Mouse (Mus musculus): ENCODE data around the gene Ctsc.

Ctsc gene

DNA sequence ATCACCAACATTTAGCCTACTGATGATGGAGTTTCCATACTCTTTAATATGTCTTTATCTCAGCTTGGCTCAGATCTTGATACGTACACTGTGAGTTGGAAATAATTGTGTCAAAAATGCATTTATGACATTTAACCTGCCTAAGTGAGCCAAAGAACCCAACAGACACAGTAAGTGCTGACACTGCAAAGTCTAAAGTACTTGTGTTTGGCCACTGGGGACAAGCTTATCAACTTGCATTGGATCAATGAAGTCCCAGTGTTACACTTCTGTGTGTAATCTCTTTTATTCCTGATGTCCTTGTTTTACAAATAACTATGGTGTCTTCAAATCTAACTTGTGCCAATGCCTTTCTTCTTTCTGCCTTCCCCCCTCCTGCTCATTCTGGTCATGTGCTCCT, 18.1 kb downstream of the Ctsc start:
- in situ Hi-C loops (cut with MboI, MseI): no loop called here

DNA sequence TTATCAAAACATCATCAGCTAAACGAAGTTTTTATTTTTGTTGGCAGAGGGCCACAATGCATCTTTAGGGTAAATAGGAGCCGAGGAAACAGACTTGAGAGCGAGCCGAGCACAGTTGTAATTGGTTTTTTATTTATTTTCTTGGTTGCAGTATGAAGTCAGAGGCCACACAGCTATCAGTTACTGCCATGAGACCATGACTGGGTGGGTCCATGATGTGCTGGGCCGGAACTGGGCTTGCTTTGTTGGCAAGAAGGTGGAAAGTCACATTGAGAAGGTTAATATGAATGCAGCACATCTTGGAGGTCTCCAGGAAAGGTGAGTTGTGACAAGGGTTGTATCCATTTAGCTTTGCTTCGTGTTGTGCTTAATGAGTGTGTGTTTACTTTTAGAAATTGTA, 19.0 kb downstream of the Ctsc start:
- in situ Hi-C loops (cut with MboI, MseI): no loop called here

DNA sequence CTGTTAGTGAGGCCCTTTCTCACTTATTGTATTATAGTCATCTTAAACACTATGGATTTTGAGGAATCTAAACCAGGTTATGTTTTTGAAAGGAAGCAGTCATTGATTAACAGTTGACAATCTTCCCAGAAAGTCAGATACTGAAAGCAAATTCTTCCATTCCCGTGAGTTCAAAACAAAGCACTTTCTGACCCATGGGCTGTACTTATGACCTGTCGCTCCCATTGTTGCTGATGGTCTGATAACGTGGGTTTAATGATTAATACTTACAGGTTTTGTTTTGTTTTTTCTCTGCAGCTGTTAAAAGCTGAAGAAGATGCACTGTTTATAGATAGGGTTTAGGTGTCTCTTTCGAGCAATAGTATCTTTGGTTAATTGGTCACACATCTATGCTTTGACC, 27.9 kb downstream of the Ctsc start:
- in situ Hi-C loops (cut with MboI, MseI): no loop called here

DNA sequence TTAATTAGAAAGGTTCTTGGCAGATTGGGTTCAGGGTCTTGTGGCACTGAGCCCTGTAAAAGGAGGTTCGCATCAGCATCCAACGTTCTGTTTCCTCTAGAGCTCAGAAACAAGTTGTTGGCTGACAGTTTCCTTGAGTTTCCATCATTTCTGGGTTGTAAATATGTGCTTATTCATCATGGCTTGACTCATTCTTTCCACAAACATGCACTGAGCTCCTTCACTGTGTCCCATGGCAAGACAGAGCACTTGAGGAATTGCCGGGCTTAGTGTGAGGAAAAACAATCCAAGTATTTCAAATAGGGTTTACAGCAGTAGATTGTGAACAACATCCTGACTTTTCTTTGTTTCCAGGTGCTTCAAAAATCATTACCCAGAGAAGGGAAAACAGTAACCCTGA, 28.8 kb downstream of the Ctsc start:
- in situ Hi-C loops (cut with MboI, MseI): no loop called here

DNA sequence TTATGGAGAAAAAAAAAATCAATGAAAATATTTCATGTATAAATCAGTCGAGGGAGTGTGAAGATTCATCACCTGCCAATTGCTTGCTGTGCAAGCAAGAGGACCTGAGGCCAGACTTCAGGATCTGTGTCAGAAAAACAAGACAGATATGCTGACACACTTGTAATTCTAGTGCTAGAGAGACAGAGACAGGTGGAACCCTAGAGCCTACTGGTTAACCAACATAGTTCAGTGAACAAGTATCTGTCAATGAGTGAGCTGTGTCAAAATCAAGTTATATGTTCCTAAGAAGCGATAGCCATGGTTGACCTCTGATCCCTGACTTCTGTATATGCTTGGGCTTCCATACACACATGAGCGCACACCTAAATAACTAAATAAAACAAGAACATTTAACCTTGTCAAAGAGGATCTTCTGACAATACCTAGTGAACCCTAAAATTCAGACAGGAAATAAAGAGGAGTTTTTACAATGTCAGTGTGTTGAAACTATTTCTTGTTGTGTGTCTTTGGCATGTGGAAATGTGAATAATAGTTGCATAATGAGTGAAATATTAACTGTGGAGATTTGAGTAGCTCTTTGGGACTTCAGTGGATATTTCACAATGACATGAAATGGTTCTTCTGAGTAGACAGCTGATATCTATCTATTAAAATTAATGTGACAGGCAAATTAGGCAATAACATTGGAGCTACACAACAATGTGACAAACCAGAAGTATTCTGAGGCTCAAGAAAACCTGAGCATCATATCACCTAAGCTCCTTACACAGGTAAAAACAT, 32.7 kb downstream of the Ctsc start:
- in situ Hi-C loops (cut with MboI, MseI): no loop called here

DNA sequence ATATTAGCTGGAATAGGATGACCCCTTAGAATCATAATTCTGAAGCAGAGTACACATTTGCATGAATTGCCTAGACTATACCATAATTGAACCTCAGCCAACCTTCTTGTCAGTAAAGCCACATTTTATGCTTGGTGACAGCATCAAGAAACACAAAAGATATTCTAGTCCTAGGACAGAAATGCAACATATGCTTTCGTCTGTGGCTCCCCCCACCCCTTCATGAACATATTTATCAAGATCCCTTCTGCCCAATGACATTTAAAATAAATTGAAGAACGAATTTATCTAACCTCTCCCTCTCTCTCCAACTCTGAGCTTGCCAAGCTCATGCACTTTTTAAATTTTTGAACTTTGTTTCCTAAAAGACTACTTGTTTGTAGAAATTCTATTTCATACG, 38.5 kb downstream of the Ctsc start:
- in situ Hi-C loops (cut with MboI, MseI): no loop called here

DNA sequence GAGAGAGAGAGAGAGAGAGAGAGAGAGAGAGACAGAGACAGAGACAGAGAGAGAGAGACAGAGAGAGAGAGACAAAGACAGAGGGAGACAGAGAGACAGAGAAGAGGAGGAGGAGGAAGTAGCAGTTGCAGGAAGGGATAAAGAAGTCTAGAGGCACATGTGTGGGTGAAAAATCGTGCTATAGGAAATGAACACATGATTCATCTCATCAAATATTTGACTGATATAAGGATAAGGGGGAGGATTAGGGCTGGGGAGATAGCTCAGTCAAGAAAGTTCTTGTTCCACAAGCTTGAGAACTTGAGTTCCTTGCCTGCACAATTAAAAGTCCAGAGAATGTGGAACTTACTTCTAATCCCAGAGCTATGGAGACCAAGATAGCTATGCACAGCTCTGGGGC, 40.6 kb downstream of the Ctsc start:
- in situ Hi-C loops (cut with MboI, MseI): no loop called here

DNA sequence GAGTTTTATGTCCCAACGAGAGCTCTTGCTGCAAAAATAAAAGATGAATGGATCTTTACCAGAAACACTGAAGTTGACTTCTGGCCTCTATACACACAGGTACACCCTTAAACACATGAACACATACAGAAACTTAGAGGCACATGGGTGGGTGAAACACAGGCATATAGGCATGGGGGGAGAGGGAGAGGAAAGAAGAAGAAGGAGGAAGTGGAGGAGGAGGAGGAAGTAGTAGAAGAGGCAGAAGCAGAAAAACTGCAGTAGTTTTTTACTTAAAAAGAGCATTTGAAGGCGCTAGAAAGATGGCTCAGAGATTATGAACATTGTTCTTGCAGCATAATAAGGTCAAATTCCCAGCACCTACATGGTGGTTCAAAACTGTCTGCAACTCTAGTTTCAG, 41.0 kb downstream of the Ctsc start:
- in situ Hi-C loops (cut with MboI, MseI): no loop called here

DNA sequence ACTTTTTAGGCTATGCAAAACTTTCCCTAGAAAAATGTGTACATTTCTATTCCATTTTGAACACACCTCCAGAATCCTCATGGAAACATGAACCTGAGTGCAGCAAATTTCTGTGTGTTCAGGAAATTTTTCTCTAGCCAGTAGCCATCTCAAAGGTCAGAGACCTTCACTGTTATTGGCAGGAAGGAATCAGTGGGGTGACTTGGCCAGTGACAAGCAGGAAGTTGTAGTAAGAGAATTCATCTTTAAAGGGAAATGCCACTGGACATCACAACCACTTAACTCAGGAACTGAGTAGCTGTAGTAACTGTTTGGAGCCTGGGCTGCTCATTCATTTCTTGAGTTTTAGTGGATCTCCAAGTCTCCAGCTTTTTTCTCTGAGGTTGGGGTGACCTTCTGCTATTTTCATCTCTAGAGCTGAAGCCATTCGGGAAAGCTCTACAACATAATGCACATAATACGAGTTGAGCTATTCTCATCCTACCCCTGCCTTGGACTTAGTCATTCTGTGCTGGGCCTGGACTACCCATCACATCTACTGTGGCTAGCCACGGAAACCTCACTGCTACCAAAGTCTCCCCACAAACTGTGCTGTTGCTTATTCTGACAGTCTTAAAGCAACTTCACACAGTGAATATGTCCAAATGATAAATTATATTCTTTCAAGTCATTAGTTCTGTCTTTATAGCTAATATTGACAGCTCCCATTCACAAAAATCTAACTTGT, 41.7 kb downstream of the Ctsc start:
- in situ Hi-C loops (cut with MboI, MseI): no loop called here

DNA sequence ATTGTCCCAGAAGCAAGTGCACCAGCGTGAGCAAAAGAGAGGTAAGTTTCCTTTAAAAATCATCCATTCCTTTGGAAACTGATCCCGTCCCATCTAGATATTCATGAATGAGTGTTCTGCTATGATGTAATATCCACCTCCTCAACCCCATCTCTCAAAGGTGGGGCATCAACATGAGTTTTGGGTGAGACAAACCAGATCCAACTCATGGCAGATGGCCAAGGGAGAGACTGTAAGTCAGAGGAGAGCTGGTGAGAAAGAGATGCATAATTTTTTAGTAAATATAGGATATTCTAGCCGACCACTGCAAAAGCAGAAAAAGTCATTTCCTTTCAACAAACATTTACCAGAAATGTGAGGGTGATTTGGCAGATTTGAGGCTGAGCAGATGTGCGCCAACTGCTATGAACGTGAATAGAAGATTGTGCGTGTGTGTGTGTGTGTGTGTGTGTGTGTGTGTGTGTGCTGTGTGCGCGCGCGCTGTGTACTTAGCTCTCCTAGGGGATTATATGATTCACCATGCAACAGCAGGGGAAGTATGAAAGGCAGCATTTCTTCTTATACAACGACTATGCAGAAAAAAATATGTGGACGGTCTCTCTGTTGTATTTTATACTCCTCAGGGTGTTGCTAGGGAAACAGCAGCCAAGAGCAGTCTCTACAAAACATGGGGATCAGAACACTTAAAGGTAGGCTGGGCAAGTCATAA, 42.9 kb downstream of the Ctsc start:
- in situ Hi-C loops (cut with MboI, MseI): no loop called here

DNA sequence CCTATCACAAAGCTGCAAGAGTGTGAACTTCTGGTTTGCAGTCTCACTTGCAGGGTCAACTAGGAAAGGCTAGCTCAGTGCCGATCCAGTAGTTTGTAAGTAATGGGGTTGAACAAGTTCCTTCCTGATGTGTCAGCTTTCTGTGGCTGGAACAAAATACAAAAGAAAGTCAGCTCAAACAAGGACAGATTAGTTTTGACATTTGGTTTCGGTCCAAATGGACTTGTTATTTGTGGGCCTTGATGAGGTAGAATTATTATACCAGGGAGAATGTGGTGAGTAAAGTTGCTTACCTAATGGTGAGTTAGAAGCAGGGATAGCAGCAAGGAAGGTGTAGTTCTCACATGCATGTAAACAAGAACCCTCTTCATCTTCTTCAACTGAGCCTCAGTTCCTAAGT, 44.5 kb downstream of the Ctsc start:
- in situ Hi-C loops (cut with MboI, MseI): no loop called here

DNA sequence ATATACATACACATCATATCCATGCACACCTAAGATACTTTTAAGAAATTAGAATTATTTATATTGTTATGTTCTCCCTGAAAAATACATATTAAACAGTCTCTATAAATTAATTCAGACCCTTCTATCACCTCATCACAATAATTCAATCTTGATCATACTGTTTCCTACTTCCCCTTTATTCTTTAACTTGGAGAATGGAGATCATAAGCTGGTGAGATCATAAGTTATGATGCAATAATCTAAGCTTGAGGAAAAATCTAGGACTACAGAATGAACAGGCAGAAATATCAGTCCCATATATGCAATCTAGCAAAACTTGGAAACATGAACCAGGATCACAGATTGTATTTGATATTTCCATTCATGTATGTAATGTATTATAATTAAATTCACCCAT, 49.6 kb downstream of the Ctsc start:
- in situ Hi-C loops (cut with MboI, MseI): no loop called here

DNA sequence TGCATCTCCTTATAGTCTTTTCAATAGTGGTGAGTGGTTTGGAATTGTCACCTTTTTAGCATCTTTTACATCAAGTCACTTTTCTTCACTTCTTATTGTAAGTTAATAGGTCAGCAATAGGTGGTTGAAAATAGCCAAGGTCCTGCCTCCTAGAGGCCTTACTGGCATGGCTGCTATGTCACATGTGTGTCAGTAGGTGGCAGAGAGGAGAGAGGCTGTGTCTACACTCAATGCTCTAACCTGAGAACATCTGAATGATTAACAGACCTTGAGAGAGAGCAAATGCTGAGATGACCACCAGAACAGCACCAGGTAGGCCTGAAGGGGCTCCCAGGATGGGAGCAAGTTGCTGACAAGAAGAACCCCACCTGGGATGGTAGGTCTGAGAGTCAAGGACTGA, 65.9 kb downstream of the Ctsc start:
- in situ Hi-C loops (cut with MboI, MseI): no loop called here

DNA sequence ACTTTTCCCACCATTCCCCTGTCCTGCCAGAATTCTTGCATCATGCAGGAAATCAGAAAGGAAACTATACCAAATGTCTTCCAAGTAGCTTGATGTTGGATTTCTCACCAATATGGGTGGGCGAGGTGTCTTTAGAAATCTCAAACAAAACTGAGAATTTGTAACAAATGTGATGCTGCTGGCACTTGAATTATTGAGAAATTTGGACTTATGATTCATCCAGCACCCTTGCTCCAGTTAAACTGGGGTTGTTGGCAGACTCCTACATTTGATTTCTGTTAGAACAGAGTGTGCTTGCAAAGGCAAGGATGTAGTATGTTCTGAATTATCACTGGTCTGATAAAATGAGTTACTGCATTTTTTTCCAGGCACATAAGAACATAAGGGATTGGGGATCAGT, 68.2 kb downstream of the Ctsc start:
- in situ Hi-C loops (cut with MboI, MseI): no loop called here

DNA sequence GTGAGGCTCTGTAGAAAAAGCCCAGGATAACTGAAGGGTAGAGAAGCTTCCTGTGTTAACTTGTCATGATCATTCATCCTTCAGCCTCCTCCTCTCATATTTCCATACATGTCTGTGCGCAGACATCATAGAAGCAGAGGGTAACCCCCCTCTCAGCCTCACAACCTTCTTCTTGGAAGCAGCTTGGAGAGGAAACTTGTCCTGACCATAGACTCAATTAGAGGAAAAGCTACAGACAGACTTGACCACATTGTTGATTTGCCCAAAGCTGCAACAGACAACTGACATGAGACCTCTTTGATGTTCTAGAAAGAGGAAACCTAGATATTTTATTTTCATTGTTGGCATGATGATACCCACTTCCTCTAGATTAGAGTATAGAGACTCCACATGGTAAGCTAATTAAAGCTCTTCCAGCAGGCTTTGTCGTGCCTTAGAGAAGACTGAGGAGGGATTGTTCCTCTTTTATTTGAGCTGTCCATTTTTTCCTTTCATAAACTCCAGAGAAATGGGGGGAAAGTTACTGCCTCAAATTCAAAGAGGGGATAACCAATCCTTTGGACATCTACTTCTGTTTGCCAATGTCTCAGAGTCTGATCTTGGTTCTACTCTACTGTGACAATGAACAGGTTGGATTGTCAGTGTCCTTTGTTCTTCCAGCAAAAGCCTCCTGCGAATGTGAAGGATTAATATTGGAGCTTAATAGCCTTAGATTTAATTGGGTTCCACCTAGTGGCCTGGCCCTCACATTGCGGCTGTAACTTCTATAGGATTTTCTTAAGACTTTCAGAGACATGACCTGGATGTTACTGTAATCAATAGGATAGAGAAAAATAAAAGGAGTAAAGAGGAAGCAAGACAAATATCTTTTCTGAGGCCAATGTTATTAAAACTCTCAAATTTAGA, 79.2 kb downstream of the Ctsc start:
- in situ Hi-C loops (cut with MboI, MseI): no loop called here

DNA sequence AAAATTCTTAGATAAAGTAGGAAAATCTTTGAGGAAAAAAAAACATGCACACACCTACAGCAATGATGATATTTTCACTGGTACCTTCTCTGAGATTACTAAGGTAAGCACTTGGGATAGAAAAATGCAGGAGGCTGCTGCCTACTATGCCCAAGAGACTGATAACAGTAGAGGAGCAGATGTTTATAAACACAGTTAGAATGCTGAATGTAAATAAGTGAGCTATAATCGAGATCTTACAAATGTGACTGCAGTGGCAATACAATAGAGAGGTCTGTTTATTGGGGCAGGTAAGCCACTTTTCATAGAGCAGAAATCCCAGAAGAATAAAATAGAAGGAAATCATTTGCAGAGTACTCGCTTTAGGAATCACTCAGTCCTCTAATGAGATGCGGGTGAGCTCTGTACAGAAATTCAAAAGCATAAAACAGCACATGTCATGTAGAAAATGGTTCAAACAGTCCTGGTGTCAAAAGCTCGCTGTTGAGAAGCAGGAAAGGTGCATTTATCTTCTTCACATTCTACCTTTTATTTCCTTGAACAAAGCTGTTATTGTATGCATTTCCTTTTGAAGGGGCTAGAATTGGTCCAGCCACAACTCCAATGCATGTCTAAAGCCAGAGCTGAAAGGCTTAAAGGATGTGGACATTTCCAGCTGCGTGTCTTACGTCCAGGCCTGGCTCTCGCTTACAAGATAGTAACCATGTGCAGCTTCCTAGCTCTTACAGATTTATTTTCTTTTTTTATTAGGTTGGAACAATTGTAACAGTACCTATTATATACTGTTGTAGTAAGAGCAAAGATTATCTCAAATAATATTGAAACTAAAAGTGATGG, 80.4 kb downstream of the Ctsc start:
- in situ Hi-C loops (cut with MboI, MseI): no loop called here

Measured in T-helper 2 cell (primary cell).